Mouse (Mus musculus): Measurements from ENCODE around the gene 2900026A02Rik.

DNA sequence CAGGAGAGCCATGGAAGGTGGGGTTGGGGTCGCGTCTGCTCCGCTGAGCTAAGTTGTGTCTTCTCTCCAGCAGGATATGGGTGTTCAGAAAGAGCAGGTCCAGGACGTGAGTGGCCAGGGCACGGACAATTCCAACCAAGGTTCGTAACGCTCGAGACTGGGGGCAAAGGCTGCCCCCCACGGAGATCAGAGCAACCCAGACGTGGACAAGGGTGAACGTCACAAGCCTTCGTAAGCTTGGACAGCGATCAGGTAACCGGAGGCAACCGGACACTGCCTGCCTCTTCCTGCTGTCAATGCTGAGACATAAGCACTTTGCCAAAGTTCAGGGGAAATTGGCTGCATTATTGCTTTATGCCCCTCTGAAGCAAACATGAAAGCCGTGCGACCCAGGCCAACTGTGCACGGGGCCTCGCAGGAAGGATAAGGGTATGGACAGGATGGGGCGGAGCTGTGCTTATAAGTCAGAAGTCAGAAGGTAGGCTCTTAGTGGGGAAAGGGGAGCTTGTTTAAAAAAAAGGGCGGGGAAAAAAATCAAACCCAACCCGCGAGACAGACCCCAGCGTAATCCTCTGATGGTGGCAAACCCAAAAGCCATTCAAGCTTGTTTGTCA is 130.9 kb downstream of the 2900026A02Rik start:
- TF ChIP-seq CTCF (IDR thresholded peaks at IDR 0.05; ENCODE audit: low read depth, low read length) (no peak), TAL1 (conservative IDR thresholded peaks at IDR 0.05; ENCODE audit: low read depth, low read length) (no peak)
